Mouse (Mus musculus): ENCODE data around the gene Fam161a. TPM values are rescaled to one million over a fixed set of nuclear protein-coding genes. Genes with fewer than 3 reads are reported as not detected.
A peak's percentile ranks its signal among the peaks of the same experiment; 100 is the strongest.

The Fam161a gene
- total and polyA plus RNA-seq, 2 experiments from 2014 or later, result 5.4 to 6.1 TPM

DNA sequence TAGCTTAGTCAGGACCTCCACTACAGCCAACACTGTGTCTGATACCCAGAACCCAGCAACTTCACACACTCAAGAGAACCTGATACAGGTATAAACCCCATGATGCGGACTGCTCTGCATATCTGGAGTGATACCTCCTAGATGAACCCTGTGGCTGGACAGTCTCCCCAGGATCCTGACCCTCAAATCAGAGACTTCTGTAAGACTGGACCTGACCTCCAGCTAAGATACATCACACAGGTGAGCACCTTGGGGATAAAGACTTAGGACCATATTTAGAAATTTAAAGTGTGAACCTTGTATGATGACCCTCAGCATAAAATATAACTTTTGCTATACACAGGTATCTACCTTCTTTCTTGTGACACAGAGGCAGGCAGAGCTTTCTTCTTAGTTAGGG, 36.8 kb upstream of the Fam161a start:
- Histone ChIP-seq H3K27me3 (ENCODE audit: insufficient read depth, low read length) (no peaks in the 10 kb centered on the region), H3K9ac (replicated peaks; ENCODE audit: low read length, poor library complexity, severe bottlenecking) (no peak overlapping the region), H3K4me1 (ENCODE audit: insufficient read depth, low read length) (no peaks in the 10 kb centered on the region), H3K4me3 (ENCODE audit: low read depth, low read length) (no peak overlapping the region), H3K9me3 (ENCODE audit: low read length) (0 out of 2 replicates have a peak, but pooled peaks cover 7% of the 10 kb centered on the region), H3K4me2 (ENCODE audit: low read depth, low read length, poor library complexity, severe bottlenecking) (no peak overlapping the region), H3K36me3 (ENCODE audit: insufficient read depth, low read length) (no peaks in the 10 kb centered on the region), H3K27ac (ENCODE audit: low read depth, low read length) (no peak overlapping the region)
- no peak for DNase-seq (ENCODE audit: low spot score)
- TF ChIP-seq CTCF (IDR thresholded peaks at IDR 0.05), result no peak
- no peak for ATAC-seq (ENCODE audit: low FRiP score)
- 94% methylated on average over 1 of the region's 1 CpGs for WGBS

DNA sequence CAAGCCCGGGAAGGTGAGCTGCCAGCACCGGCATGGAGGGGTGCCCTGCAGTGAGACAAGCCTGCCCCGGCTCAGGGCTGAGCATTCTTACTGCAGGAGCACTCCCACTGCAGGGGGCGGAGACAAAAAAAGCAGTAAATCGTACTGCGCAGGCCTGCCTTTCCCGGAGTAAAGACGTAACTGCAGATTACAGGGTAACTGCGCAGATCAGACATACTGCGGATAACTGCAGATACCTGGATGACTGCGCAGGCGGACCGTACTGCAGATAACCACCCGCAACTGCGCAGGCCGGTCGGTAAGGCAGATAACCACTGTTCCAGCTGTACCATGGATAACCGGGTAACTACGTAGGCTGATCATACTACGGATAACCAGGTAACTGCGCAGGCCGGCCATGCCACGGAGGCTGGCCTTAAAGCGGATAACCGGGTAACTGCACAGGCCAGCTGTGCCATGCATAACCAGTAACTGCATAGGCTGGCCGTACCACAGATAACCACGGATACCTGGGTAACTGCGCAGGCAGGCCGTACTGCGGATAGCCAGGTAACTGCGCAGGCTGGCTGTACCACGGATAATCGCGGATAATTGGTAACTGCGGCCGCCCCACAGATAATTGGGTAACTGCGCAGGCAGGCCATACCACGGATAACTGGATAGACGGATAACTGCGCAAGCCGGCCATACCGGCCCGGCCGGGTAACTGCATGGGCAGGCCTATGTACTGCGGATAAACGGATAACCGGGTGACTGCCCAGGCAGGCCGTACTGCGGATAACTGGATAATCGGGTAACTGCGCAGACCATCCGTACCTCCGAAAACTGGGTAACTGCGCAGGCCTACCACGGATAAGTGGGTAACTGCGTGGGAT, 35.3 kb upstream of the Fam161a start, which contains the start of gene Zrsr1:
Gene Zrsr1, plus strand, starts transcription at position 171 of the 875 bp plus-strand sequence.
- peak; percentile 84 for DNase-seq (ENCODE audit: low spot score)
- H3K9ac ChIP-seq (replicated peaks; ENCODE audit: low read length, poor library complexity, severe bottlenecking), result peak within 1 kb of the TSS; percentile 79
- H3K4me1 ChIP-seq (ENCODE audit: insufficient read depth, low read length), result no peaks in the 10 kb centered on the region
- peak; percentile 85 for ATAC-seq (ENCODE audit: low FRiP score)
- H3K4me2 ChIP-seq (ENCODE audit: low read depth, low read length, poor library complexity, severe bottlenecking), result peak within 1 kb of the TSS; percentile 54
- no peaks in the 10 kb centered on the region for H3K36me3 ChIP-seq (ENCODE audit: insufficient read depth, low read length)
- H3K27me3 ChIP-seq (ENCODE audit: insufficient read depth, low read length), result no peaks in the 10 kb centered on the region
- TF ChIP-seq CTCF (IDR thresholded peaks at IDR 0.05), result peak; percentile 33; the same call in 1 of the 2 replicates
- 51% methylated on average over 56 of the region's 56 CpGs for WGBS
- peak within 1 kb of the TSS; percentile 90 for H3K27ac ChIP-seq (ENCODE audit: low read depth, low read length)
- H3K4me3 ChIP-seq (ENCODE audit: low read depth, low read length), result peak within 1 kb of the TSS; percentile 58
- 0 out of 2 replicates have a peak, but pooled peaks cover 7% of the 10 kb centered on the region for H3K9me3 ChIP-seq (ENCODE audit: low read length)

DNA sequence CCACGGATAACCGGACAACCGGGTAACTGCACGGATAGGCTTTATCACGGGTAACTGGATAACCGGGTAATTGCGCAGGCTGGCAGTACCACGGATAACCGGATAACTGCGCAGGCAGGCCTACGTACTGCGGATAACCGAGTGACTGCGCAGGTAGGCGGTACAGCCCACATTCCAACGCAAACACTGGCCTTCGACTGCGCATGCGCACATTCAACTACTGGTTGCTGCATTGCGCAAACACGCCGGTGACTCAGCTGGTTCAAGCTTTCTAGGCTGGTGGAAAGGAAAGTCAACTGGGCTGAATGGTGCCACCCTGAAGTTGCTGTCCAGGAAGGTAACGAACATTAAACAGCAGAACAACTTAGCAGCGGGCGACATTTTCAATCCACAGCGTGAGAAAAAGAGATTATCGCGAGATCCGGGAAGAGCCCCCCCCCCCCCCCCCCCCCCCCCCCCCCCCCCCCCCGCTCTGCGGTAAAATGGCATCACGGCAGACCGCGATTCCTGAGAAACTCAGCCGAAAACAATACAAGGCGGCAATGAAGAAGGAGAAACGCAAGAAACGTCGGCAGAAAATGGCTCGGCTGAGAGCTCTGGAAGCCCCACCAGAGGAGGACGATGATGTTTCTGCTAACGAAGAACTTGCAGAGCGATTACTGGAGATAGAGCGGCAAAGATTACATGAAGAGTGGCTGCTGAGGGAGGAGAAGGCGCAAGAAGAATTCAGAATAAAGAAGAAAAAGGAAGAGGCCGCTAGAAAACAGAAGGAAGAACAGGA, 34.4 kb upstream of the Fam161a start:
- Histone ChIP-seq H3K9ac (replicated peaks; ENCODE audit: low read length, poor library complexity, severe bottlenecking) (peak overlapping the region; percentile 79), H3K9me3 (ENCODE audit: low read length) (0 out of 2 replicates have a peak, but pooled peaks cover 3% of the 10 kb centered on the region), H3K27me3 (ENCODE audit: insufficient read depth, low read length) (no peaks in the 10 kb centered on the region), H3K4me2 (ENCODE audit: low read depth, low read length, poor library complexity, severe bottlenecking) (peak overlapping the region; percentile 54), H3K4me1 (ENCODE audit: insufficient read depth, low read length) (no peaks in the 10 kb centered on the region), H3K4me3 (ENCODE audit: low read depth, low read length) (peak overlapping the region; percentile 58), H3K27ac (ENCODE audit: low read depth, low read length) (peak overlapping the region; percentile 90), H3K36me3 (ENCODE audit: insufficient read depth, low read length) (0 out of 2 replicates have a peak, but pooled peaks cover 2% of the 10 kb centered on the region)
- TF ChIP-seq CTCF (IDR thresholded peaks at IDR 0.05), result no peak
- ATAC-seq (ENCODE audit: low FRiP score) (peak; percentile 69), DNase-seq (ENCODE audit: low spot score) (peak; percentile 80)
- WGBS, result 41% methylated on average over 44 of the region's 46 CpGs

DNA sequence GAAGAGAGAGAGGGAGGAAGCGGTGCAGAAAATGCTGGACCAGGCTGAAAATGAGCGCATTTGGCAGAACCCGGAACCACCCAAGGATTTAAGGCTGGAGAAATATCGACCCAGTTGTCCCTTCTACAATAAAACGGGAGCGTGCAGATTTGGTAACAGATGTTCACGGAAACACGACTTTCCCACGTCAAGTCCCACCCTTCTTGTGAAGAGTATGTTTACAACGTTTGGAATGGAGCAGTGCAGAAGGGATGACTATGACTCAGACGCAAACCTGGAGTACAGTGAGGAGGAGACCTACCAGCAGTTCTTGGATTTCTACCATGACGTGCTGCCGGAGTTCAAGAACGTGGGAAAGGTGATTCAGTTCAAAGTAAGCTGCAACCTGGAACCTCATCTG, 33.7 kb upstream of the Fam161a start:
- ATAC-seq (ENCODE audit: low FRiP score) (no peak), DNase-seq (ENCODE audit: low spot score) (no peak)
- Histone ChIP-seq H3K4me2 (ENCODE audit: low read depth, low read length, poor library complexity, severe bottlenecking) (peak overlapping the region; percentile 53), H3K9ac (replicated peaks; ENCODE audit: low read length, poor library complexity, severe bottlenecking) (peak overlapping the region; percentile 53; the same call in 1 of the 2 replicates), H3K9me3 (ENCODE audit: low read length) (0 out of 2 replicates have a peak, but pooled peaks cover 3% of the 10 kb centered on the region), H3K27ac (ENCODE audit: low read depth, low read length) (peak overlapping the region; percentile 69), H3K36me3 (ENCODE audit: insufficient read depth, low read length) (0 out of 2 replicates have a peak, but pooled peaks cover 6% of the 10 kb centered on the region), H3K27me3 (ENCODE audit: insufficient read depth, low read length) (no peaks in the 10 kb centered on the region), H3K4me3 (ENCODE audit: low read depth, low read length) (peak overlapping the region; percentile 58), H3K4me1 (ENCODE audit: insufficient read depth, low read length) (0 out of 2 replicates have a peak, but pooled peaks cover 2% of the 10 kb centered on the region)
- no peak for TF ChIP-seq CTCF (IDR thresholded peaks at IDR 0.05)
- WGBS, result 53% methylated on average over 14 of the region's 14 CpGs

DNA sequence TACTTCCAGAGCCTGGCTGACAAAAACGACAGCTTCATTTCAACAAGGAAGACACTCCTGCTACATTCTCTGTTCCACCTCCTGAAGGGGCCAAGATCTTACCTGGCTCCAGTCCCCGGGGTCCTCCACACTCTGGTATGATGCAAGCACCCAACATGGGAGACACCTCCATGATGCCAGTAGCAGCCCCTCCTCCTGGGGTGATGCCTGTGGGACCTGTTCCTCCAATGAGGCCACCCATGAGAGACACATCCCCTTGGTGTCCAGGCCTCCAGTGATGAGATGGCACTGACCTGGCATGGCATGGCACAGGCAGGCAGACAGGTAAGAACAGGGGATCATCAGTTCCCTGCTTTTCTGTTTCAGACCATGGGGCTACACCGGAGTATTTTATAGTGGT, 29.1 kb upstream of the Fam161a start:
- H3K36me3 ChIP-seq (ENCODE audit: insufficient read depth, low read length), result peaks cover 9% of the 10 kb centered on the region; the same call in 1 of the 2 replicates
- no peak overlapping the region for H3K4me3 ChIP-seq (ENCODE audit: low read depth, low read length)
- WGBS, result 95% methylated on average over 3 of the region's 3 CpGs
- H3K27me3 ChIP-seq (ENCODE audit: insufficient read depth, low read length), result no peaks in the 10 kb centered on the region
- no peak for TF ChIP-seq CTCF (IDR thresholded peaks at IDR 0.05)
- ATAC-seq (ENCODE audit: low FRiP score) (no peak), DNase-seq (ENCODE audit: low spot score) (no peak)
- H3K9me3 ChIP-seq (ENCODE audit: low read length), result no peaks in the 10 kb centered on the region
- peaks cover 4% of the 10 kb centered on the region; the same call in 1 of the 2 replicates for H3K4me1 ChIP-seq (ENCODE audit: insufficient read depth, low read length)
- no peak overlapping the region for H3K9ac ChIP-seq (replicated peaks; ENCODE audit: low read length, poor library complexity, severe bottlenecking)
- no peak overlapping the region for H3K27ac ChIP-seq (ENCODE audit: low read depth, low read length)
- no peak overlapping the region for H3K4me2 ChIP-seq (ENCODE audit: low read depth, low read length, poor library complexity, severe bottlenecking)
